Mouse (Mus musculus): ENCODE data around the gene Tex22.

The Tex22 gene

GRCm38 (mm10) chr12:113056089-113056488 lies 18.2 kb upstream of the Tex22 start:
- no peak for DNase-seq (ENCODE audit: low spot score)

- no peak for DNase-seq (ENCODE audit: low spot score)
Measured at GRCm38 (mm10) chr12:113060178-113060577, 14.1 kb upstream of the Tex22 start.

- DNase-seq (ENCODE audit: low spot score), result no peak
Measured at GRCm38 (mm10) chr12:113061606-113062005, 12.7 kb upstream of the Tex22 start.

- no peak for DNase-seq (ENCODE audit: low spot score)
Measured at GRCm38 (mm10) chr12:113062201-113062600, 12.1 kb upstream of the Tex22 start.

GRCm38 (mm10) chr12:113063700-113064099 lies 10.6 kb upstream of the Tex22 start:
- DNase-seq (ENCODE audit: low spot score), result no peak

GRCm38 (mm10) chr12:113068002-113068401 lies 6.3 kb upstream of the Tex22 start:
- DNase-seq (ENCODE audit: low spot score), result no peak

- DNase-seq (ENCODE audit: low spot score), result no peak
Measured at GRCm38 (mm10) chr12:113069389-113069788, 4.9 kb upstream of the Tex22 start.

GRCm38 (mm10) chr12:113071321-113071720 lies 3.0 kb upstream of the Tex22 start:
- no peak for DNase-seq (ENCODE audit: low spot score)

GRCm38 (mm10) chr12:113071827-113072226 lies 2.5 kb upstream of the Tex22 start:
- no peak for DNase-seq (ENCODE audit: low spot score)

GRCm38 (mm10) chr12:113073420-113074328 lies 628 bp upstream of the Tex22 start:
- DNase-seq (ENCODE audit: low spot score), result peak; percentile 42

- DNase-seq (ENCODE audit: low spot score), result peak; percentile 93
Measured at GRCm38 (mm10) chr12:113075063-113075454, 757 bp downstream of the Tex22 start.

- no peak for DNase-seq (ENCODE audit: low spot score)
Measured at GRCm38 (mm10) chr12:113075486-113075885, 1.2 kb downstream of the Tex22 start.

GRCm38 (mm10) chr12:113087276-113087675 lies 13.0 kb downstream of the Tex22 start:
- no peak for DNase-seq (ENCODE audit: low spot score)

- DNase-seq (ENCODE audit: low spot score), result no peak
Measured at GRCm38 (mm10) chr12:113088026-113088425, 13.7 kb downstream of the Tex22 start.

GRCm38 (mm10) chr12:113089107-113089506 lies 14.8 kb downstream of the Tex22 start:
- DNase-seq (ENCODE audit: low spot score), result no peak

GRCm38 (mm10) chr12:113090053-113090452 lies 15.8 kb downstream of the Tex22 start:
- DNase-seq (ENCODE audit: low spot score), result no peak

GRCm38 (mm10) chr12:113097040-113097439 lies 22.7 kb downstream of the Tex22 start:
- no peak for DNase-seq (ENCODE audit: low spot score)

- peak; percentile 81 for DNase-seq (ENCODE audit: low spot score)
Measured at GRCm38 (mm10) chr12:113097749-113098281, 23.5 kb downstream of the Tex22 start, which contains the start of gene Mta1. Gene Mta1 (plus strand): TSS chr12:113098278.

- DNase-seq (ENCODE audit: low spot score), result peak; percentile 20
Measured at GRCm38 (mm10) chr12:113098530-113099151, 24.3 kb downstream of the Tex22 start.

GRCm38 (mm10) chr12:113099470-113100237 lies 25.4 kb downstream of the Tex22 start:
- DNase-seq (ENCODE audit: low spot score), result no peak

- DNase-seq (ENCODE audit: low spot score), result no peak
Measured at GRCm38 (mm10) chr12:113100448-113101076, 26.3 kb downstream of the Tex22 start.

All from embryo, embryonic 10.5 days (tissue).